Mouse (Mus musculus) kidney, postnatal 25 days (tissue): Measurements from ENCODE around the gene Ccnd1.
A peak's percentile ranks its signal among the peaks of the same experiment; 100 is the strongest.
"Not testable (repeated sequence)": the region's sequence is repeated elsewhere in the genome, so short reads cannot be mapped to it uniquely, and the experiment has no call there.

Source experiments
- DNase-seq, 2 experiments: peaks; one replicate each; pipeline ENCODE4 v3.0.0; 2021; ENCODE audit warnings: mixed read lengths in 2 of 2

Gene Ccnd1

GRCm38 (mm10) chr7:144907793-144908192 lies 31.9 kb downstream of the Ccnd1 start:
- DNase-seq: no peak

DNA sequence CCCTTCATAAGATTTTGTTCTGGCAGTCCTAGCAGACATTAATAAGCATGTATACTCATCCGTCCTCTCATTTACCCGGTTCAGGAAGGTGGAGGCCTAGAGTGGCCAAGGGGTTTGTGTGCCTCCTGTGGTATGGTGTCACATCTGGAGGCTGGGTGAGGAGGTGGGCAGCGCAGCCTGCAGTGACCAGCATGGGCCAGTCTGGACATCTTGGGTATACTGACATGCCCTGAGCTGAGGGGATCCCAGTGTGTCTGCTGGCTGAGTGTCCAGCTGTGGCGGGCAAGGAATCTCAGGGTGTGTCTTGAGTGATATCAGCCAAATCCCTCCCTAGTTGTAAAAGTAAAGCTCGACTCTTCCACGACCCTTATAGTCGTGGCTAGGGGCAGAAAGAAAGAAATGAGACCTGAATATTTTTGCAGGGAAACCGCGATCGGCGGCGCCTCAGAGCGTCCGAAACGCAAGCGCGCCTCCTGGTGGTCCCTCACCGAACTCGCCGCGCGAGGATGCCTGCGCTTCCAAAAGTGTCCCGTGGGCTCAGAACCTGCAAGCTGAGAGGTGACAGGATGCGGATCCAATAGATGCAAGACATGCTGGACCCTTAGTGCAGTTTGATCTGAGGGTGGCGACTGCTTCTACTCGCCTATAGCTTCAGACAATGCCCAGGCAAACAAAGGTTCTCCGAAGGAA lies 32.9 kb downstream of the Ccnd1 start:
- peak; percentile 55 to 67 for DNase-seq

GRCm38 (mm10) chr7:144905514-144905913 lies 34.2 kb downstream of the Ccnd1 start:
- not testable (repeated sequence) for DNase-seq

GRCm38 (mm10) chr7:144898506-144898905 lies 41.2 kb downstream of the Ccnd1 start:
- DNase-seq: no peak

GRCm38 (mm10) chr7:144896294-144897218 lies 43.2 kb downstream of the Ccnd1 start, which contains the start of gene Fgf15:
TSS of gene Fgf15 (plus strand) at chr7:144896531.
- no peak for DNase-seq

GRCm38 (mm10) chr7:144895305-144896111 lies 44.2 kb downstream of the Ccnd1 start:
- DNase-seq: peak; percentile 77 to 80

DNA sequence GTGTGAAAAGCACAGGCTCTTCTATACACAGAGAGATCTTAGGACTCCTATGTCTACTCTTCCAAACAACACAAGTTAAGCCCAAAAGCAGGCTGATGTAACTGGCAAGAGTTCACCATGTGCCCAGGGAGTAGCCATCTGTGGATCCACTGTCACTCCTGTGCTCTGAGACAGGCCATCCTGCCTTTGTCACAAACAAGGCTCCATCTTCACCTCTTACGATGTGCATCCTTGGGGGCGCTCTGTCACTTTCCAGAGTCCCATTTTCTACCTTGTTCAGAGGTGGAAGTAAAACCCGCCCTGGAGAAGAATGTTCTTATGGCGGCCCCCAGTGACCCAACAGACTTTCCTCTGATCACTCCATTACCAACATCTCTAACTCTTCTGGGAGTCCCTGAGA lies 45.0 kb downstream of the Ccnd1 start:
- no peak for DNase-seq

GRCm38 (mm10) chr7:144894191-144894590 lies 45.5 kb downstream of the Ccnd1 start:
- DNase-seq: peak in 1 of 2 experiments; percentile 71

DNA sequence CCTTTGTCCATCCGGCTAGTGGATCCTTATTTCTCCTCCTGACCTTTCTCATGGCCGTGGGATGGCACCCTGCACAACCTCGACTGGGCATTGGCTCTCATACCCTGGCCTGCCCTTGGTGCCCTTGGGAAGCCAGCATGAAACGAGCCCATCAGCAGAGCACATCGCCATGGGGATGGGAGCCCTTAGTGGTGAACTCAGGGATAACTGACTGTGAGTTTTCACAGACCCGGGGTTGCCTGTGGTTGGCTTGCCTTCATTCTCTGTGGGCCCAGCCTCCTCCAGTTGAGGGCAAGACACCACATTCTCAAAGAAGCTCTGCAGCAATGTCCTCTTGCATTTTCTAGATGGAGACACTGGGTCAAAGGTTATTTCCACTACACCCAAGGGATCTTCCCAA lies 47.4 kb downstream of the Ccnd1 start:
- no peak for DNase-seq

DNA sequence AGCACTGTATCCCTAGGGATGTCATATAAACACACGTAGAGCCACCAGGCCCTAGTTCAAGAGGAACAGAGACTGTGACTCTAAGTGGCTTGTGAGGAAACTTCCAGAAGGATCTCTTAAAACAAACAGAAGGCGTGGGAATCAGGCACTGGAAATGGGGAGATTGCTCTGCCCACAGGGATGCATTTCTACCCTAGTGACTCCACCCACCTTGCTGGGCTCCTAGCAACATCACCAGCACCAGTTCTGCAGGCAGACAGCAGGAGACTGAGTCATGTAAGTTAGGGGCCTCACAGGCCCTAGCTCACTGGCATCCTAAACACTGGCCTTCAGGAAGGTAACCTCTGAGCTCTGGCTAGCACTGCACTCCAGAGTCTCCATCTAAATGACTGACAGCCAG lies 47.9 kb downstream of the Ccnd1 start:
- no peak for DNase-seq

DNA sequence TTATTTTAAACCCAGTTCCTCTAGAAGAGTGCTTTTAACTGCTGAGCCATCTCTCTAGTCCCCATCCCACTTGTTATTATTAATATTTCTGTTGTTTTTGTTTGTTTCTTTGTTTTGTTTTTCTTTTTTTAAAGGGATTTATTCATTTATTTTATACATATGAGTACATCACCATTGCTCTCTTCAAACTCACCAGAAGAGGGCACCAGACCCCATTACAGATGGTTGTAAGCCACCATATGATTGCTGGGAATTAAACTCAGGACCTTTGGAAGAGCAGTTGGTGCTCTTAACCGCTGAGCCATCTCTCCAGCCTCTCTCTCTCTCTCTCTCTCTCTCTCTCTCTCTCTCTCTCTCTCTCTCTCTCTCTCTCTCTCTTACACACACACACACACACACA lies 49.1 kb downstream of the Ccnd1 start:
- DNase-seq: not testable (repeated sequence)

DNA sequence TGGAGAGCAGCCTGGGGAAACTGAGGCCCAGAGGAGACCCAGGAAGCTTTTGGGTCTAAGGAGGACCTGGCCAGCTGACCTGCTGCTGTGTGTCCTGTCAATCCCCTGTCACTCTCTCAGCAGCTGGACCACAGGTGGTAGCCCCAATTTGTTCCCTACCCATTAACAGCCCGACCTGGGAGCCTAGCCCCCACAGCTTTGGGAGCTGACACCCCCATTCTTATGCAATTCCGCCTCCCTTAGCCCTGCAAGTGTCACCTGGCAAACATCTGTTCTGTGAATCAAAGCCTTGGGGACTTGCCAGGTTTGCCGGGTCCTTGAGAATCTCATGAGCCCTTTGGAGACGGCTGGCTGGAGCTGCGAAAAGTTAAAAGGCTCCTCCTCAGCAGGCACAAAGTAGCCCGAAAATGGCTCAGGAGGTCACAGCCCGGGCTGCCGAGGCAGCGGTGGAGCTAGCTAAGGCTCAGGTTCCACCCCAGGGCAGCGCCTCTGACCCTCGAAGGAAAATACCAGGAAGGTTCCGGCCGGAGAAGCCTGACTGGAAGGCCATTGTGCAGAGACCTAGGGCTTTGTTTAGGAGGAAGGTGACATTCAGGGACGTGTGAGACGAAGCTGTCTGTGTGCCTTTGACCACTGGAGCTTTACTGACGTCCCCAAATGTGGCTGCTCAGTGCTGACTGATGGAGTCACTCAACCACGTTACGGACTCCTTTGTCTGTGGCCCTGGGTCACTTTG lies 51.0 kb downstream of the Ccnd1 start:
- DNase-seq: no peak

DNA sequence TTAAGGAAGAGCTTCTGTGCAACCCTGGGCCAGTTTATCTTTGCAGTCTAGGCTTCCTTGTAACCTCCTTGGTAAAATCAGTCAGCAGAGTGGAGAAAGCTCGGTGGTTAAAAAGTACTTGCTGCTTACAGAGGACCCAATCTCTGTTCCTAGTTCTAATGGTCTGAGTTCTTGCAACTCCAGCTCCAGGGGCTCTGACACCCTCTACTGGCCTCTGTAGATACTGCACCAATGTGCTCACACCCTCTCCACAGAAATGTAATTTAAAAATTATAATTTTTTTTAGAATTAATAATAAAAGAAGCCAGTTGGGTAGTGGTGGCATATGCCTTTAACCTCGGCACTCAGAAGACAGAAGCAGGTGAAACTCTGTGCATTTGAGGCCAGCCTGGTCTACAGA lies 52.1 kb downstream of the Ccnd1 start:
- DNase-seq: no peak

- DNase-seq: peak in 1 of 2 experiments; percentile 27
Measured at GRCm38 (mm10) chr7:144883106-144883505, 56.6 kb downstream of the Ccnd1 start.
